Mouse (Mus musculus): ENCODE measurements at regions not wholly inside any gene's neighbourhood (a gene's known extent, or its start where the extent isn't known, plus 50 kb on each side); places are given as distances from the start of the nearest gene placed in this dataset.
"Not testable (repeated sequence)": the region's sequence is repeated elsewhere in the genome, so short reads cannot be mapped to it uniquely, and the experiment has no call there.

GRCm38 (mm10) chr15:53984006-53984405 lies 99.3 kb downstream of the Gm7489 start:
- DNase-seq (ENCODE audit: low spot score): not testable (repeated sequence)

- DNase-seq (ENCODE audit: low spot score): no peak
Observed at GRCm38 (mm10) chr15:53989888-53990287, 105.2 kb downstream of the Gm7489 start.

GRCm38 (mm10) chr15:53995199-53995868 lies 110.6 kb downstream of the Gm7489 start:
- no peak for DNase-seq (ENCODE audit: low spot score)

GRCm38 (mm10) chr15:53998600-53999290 lies 114.0 kb downstream of the Gm7489 start:
- DNase-seq (ENCODE audit: low spot score): no peak

- DNase-seq (ENCODE audit: low spot score): no peak
Observed at GRCm38 (mm10) chr15:54033756-54034155, 149.1 kb downstream of the Gm7489 start.

GRCm38 (mm10) chr15:54050711-54051110 lies 166.0 kb downstream of the Gm7489 start:
- DNase-seq (ENCODE audit: low spot score): no peak

GRCm38 (mm10) chr15:54070005-54070634 lies 185.4 kb downstream of the Gm7489 start:
- DNase-seq (ENCODE audit: low spot score): peak; percentile 8

- DNase-seq (ENCODE audit: low spot score): no peak
Observed at GRCm38 (mm10) chr15:54071732-54072131, 187.0 kb downstream of the Gm7489 start.

- DNase-seq (ENCODE audit: low spot score): no peak
Observed at GRCm38 (mm10) chr15:54091301-54091700, 206.6 kb downstream of the Gm7489 start.

- no peak for DNase-seq (ENCODE audit: low spot score)
Observed at GRCm38 (mm10) chr15:54092386-54092785, 207.7 kb downstream of the Gm7489 start.

GRCm38 (mm10) chr15:54097498-54097897 lies 212.8 kb downstream of the Gm7489 start:
- DNase-seq (ENCODE audit: low spot score): no peak

- no peak for DNase-seq (ENCODE audit: low spot score)
Observed at GRCm38 (mm10) chr15:54112406-54112805, 227.7 kb downstream of the Gm7489 start.

- no peak for DNase-seq (ENCODE audit: low spot score)
Observed at GRCm38 (mm10) chr15:54114096-54114512, 229.4 kb downstream of the Gm7489 start.

- no peak for DNase-seq (ENCODE audit: low spot score)
Observed at GRCm38 (mm10) chr15:54117967-54118538, 233.3 kb downstream of the Gm7489 start.

- DNase-seq (ENCODE audit: low spot score): no peak
Observed at GRCm38 (mm10) chr15:54120456-54120855, 235.8 kb downstream of the Gm7489 start.

GRCm38 (mm10) chr15:54164350-54164749 lies 279.6 kb downstream of the Gm7489 start:
- no peak for DNase-seq (ENCODE audit: low spot score)

GRCm38 (mm10) chr15:54167842-54168361 lies 283.2 kb downstream of the Gm7489 start:
- DNase-seq (ENCODE audit: low spot score): no peak

GRCm38 (mm10) chr15:54177221-54177620 lies 292.5 kb downstream of the Gm7489 start:
- DNase-seq (ENCODE audit: low spot score): no peak

GRCm38 (mm10) chr15:54177791-54178190 lies 293.1 kb downstream of the Gm7489 start:
- DNase-seq (ENCODE audit: low spot score): no peak

Measured in layer of hippocampus, adult 9-10 months (tissue).